Mouse (Mus musculus) G1E (cell line): ENCODE results near the gene Cacnb3.

ENCODE experiments used
- CTCF ChIP-seq: IDR thresholded peaks from 2 replicates; pipeline ENCODE4 v1.5.1; 2012; ENCODE audit warnings: low read depth, low read length, inconsistent platforms, mixed read lengths
- GATA1 ChIP-seq: IDR thresholded peaks from 2 replicates; pipeline ENCODE4 v1.6.1; 2012; ENCODE audit warnings: borderline replicate concordance, low read length, inconsistent platforms, mixed read lengths
- POLR2AphosphoS5 ChIP-seq: IDR thresholded peaks from 2 replicates; pipeline ENCODE4 v1.6.1; 2012; ENCODE audit warnings: low read depth, low read length, inconsistent platforms; ENCODE audit not compliant: insufficient replicate concordance
- TAL1 ChIP-seq: conservative IDR thresholded peaks from 2 replicates; pipeline ENCODE4 v1.6.1; 2012; ENCODE audit warnings: low read depth, low read length, inconsistent platforms, mixed read lengths

DNA sequence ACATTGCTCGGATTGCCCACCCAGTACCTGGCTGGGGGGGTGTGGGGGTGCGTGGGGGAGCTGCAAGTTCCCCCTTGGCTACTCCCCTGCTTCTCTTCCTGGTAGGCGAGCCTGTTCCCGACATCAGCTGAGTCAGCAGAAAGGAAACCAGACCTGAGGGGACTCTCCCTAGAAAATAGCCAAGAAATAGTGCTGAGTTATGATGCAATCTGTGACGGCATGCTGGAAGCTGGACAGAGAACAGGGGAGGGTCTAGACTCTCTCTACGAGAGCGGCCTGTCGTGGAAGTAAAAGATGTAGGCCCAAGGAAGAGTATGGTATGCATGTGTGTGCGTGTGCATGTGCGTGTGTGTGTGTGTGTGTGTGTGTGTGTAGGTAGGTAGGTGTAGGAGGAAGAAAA is 52.5 kb downstream of the Cacnb3 start:
- no peak for TF ChIP-seq GATA1
- no peak for TF ChIP-seq CTCF
- TF ChIP-seq TAL1, result no peak
- TF ChIP-seq POLR2AphosphoS5, result no peak
